Mouse (Mus musculus) frontal cortex, postnatal 25 days (tissue): ENCODE data around the gene Ripor1.
A peak's percentile ranks its signal among the peaks of the same experiment; 100 is the strongest.

ENCODE experiments used
- DNase-seq, 2 experiments: peaks; one replicate each; pipeline ENCODE4 v3.0.0; 2022; ENCODE audit warnings: low spot score in 2 of 2

The Ripor1 gene

GRCm38 (mm10) chr8:105606189-105607023 is 1.4 kb downstream of the Ripor1 start:
- peak in 1 of 2 experiments; percentile 74 for DNase-seq

DNA sequence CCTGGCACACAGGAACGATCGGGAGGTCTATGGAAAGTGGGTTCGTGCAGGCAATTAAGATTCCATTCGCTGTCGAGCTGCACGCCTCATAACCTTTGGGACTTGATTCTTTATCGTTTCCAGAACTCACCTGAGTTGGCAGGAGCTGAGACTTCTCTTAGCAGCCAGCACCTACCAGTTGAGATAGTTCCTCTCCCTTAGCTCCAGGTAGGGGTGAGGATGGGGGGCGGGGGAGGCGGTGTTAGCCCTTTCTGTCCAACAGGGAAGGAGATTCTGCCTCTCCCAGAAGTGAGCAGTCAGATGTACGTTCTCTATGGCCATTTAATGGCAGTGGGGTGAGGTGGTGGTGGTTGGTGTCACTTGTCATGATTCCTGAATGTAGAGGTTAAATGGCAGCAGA is 2.0 kb downstream of the Ripor1 start:
- no peak for DNase-seq

DNA sequence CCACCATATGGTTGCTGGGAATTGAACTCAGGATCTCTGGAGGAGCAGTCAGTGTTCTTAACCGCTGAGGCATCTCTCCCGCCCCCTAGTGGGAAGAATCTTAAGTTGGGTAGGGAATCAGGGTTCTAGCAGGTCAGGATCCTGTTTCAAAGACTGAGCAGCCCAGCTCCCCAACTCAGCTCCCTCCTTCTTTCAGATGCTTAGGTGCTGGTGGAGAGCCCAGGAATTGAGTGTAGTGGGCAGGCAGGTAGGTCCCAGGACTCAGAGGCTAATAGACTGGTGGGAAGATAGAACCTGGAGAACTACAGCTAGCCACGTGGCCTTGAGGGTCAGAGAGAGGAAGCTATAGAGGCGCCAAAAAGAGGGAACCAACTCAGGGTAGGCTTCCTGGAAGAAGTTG is 2.6 kb downstream of the Ripor1 start:
- no peak for DNase-seq

DNA sequence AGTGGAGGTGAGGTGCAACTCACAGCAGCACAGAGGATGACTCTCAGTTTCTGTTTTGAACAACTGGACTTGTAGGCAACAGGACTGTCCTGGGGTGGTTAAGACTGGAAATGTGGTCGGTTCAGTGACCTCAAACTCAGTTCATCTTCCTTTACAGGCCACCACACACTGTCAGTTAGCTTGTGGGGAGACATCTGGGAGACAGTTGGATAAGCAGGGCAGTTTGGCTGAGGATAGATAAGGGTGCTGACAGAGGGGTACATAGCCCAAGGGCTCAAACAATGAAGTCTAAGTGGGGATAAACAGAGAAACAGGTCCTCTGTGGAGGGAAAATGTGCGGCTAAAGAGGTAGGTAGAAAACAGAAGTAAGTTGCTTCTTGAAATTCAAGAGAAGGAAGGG is 4.3 kb downstream of the Ripor1 start:
- DNase-seq: no peak

DNA sequence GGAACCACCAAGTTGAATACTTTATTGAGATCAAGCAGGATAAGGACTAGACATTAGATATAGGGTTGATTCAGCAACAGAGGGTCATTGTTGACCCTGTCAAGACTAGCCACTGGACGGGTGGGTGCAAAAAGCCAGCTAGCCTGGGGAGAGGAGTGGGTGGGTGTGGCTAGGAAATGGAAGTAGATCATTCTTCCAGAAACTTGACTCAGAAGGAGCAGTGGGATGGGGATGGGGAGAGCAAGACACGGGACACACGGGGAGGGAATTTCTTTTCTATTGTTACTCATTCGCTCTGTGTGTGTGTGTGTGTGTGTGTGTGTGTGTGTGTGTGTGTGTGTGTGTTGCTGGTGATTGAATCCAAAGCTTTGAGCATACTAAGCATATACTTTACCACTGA is 4.7 kb downstream of the Ripor1 start:
- DNase-seq: no peak

DNA sequence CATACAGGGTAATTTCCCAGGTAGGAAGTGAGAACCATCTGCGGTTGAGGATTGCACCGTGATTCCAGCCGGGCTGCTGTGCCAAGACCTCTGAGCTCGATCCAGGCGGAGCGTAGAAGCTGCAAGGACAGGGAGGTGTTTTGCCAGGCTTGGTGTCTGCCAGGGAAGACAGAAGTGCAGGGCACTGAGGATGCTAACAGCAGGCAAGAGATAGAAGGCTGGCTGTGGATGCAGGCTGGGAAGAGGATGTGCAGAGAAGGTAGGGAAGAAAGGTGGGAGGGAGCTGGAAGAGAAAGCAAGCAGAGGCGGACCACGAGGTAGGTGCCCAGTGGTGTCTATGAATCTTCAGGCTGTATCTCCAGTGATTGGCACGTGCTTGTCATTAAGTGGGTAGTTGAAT is 6.8 kb downstream of the Ripor1 start:
- DNase-seq: no peak

DNA sequence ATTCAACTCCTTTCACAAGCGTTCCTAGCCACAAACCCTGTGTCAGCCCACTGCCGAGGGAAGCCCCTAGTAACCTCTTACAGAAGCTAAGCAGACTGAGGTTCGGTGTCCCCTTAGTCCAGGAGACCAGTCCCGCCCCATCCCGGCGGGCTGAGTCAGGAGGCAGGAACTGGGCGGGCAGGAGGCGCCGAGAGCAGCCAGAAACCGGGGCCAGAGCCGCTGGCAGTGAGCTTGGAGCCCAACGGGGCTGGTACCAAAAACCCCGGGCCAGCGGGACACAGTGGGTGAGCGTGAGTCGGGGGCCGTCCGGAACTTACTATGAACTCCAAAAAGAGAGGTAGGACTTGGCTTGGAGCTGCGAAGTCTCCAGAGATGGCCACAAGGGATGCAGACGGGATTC is 8.0 kb downstream of the Ripor1 start:
- DNase-seq: no peak

GRCm38 (mm10) chr8:105613830-105614511 is 8.9 kb downstream of the Ripor1 start:
- DNase-seq: no peak

DNA sequence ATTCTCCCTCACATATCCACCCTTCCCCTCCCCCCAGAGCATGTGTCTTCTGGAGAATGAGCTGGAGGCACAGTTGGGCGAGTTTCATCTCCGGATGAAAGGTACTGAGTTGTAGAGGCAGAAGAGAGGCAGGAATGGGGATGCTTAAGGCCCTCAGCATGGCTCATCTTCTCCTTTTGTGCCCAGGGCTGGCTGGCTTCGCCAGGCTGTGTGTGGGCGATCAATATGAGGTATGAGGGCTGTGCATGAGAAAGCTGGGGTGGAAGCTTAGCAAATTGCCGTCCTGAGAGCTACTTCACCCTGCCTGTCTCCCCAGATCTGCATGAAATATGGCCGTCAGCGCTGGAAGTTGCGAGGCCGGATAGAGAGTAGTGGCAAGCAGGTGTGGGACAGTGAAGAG is 10.9 kb downstream of the Ripor1 start:
- DNase-seq: no peak

- no peak for DNase-seq
These were observed 12.6 kb downstream of the Ripor1 start for GRCm38 (mm10) chr8:105617451-105618278.

- no peak for DNase-seq
These were observed 13.2 kb downstream of the Ripor1 start for GRCm38 (mm10) chr8:105618279-105618634.

DNA sequence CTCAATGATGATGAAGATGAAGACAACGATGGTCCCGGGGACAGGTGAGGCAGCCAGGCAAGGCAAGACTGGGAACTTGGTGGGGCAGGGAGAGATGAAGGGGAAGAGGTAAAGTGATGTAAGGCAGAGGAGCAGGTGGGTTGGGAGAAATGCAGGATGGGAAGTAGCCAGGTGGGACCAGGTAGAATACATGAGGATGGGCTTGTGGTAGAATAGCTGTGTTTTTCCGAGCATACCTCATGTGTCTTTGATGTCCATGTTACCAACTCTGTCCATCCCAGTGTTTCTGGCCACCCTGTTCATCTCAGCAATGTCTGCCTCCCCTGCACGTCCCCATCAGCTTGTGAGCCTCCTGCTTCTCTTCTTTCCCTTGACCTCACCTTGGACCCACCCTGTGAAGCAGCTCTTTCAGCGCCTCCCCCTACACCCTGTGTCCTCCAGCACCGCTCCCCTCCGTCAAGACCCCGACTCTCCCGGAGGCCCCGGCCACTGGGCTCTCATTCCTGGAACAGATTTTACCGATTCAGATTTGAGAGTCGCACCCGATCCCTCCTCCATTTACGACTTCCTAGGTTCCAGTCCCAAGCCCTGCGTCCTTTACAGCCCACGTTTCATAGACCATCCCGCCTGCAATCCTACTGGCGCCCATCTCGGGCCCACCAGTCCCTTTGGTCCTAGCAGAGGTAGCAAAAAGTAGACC is 14.0 kb downstream of the Ripor1 start:
- DNase-seq: no peak

GRCm38 (mm10) chr8:105620211-105620610 is 15.2 kb downstream of the Ripor1 start:
- DNase-seq: no peak

GRCm38 (mm10) chr8:105620946-105621720 is 16.1 kb downstream of the Ripor1 start:
- DNase-seq: no peak

DNA sequence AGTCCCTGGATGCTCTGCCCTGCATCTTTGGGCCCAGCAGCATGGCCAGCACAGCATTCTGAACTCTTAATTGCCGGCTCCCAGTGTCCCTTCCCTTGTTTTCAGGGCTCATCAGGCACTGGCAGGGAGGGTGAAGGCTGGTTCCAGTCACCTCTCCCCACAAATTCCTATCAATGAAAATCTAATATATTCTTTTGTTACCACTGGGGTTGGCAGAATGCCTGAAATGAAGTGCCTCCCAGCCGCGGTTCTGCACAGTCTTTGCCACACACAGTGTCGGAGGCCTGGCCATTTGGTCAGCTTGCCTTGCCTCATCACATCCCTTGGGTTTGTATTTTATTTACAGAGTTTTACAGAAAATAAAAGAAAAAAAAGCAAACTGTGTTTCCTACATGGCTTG is 16.8 kb downstream of the Ripor1 start:
- no peak for DNase-seq

GRCm38 (mm10) chr8:105622421-105622920 is 17.4 kb downstream of the Ripor1 start:
- peak; percentile 95 to 96 for DNase-seq

- DNase-seq: no peak
These were observed 18.1 kb downstream of the Ripor1 start for GRCm38 (mm10) chr8:105623118-105623517.

DNA sequence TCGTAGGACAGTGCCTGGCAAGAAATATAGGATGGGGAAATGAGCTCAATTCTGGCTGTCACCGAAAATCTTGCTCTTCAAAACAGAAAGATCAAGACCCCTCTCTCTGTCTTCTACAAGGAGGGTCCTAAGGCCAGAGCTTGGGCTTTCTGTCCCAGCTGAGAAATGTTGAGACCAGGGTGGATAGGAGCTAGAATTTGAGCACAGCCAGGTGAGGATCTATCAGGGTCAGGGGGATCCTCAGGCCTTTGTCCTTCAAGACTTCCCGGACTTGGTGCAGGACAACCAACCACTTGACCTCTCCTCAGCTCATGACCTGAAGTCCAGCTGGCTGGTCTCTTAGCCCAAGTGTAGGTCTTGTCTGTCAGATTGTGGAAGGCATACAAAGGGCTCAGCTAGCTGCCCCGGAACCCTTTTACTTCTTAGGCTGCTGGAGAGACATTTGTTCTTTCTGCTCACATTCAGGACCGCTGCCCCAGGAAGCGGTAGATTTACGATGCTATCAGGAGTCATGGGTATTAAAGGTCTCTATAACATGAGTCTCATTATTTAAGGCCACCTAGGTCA is 18.7 kb downstream of the Ripor1 start:
- DNase-seq: no peak

DNA sequence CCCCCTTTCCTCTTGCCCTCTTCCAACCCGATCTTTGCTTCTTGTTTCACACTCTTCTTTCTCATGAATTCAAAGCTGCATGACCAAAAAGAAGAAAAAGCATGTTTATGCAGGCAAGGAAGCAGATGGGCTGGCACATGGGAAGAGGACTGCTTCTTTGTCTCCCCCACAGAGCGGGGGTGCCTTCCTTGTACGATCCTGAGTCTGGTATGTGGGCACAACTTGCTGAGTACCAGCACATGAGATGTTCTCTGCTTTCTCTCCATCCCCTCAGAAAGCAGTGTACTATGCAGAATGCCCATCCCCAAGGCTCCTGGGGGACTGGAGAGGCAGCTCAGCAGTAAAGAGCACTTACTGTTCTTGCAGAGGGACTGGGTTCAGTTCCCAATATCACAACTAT is 19.3 kb downstream of the Ripor1 start:
- peak in 1 of 2 experiments; percentile 59 for DNase-seq

DNA sequence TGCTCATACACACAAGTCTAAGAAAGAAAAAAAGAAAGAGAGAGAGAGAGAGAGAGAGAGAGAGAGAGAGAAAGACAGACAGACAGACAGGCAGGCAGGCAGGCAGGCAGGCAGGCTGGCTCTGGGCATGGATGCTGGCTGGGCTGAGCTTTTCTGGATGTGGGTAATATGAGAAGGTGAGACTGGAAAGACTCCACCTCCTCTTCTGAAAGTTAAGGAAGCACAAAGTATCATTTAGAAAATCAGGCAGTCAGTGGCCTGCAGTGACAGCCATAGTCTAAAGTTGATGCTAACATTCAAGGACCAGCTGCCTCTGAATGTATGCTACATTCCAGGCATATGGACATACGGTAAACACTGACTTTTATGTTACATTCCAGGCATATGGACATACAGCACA is 19.8 kb downstream of the Ripor1 start:
- no peak for DNase-seq

DNA sequence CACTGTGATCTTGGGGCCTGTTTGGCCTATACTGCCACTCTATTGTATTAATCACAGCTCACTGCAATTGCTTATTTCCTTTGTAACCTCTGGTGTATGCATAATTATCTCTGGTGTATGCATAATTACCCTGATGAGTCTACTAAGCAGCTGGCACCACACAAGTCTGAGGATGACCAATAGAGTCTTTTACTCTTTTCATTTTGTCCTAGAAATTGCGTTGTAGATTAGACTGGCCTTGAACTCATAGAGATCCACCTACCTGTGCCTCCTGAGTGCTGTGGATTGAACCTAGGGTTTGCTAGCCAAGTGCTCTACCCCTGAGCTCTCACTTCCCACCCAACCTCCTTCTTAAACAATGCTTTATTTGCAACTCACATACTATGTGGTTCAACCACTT is 21.0 kb downstream of the Ripor1 start:
- no peak for DNase-seq
